ENCODE assay signal across 1 mouse cellular context in the genomic region with DNA sequence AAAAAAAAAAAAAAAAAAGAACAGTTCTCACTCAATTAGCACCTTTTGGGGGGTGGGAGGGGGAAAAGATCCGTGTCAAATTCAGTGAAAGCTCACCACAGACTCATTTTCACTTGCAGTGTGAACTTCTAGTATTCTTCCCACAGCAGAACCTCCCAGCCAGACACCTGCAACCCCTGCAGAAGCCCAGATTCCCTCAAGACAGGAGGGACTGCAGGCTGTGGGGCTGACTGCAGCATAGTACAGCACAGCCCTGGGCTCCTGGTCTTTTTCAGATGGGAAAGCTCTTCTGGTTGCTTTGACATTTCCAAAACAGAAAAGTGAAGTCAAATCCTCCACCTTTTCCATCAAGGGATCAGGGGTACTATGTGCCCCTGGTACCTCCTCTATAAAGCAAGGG.
TF ChIP-seq lines count a peak whose summit lies in the region.

No protein-coding gene starts in this region.

TF ChIP-seq in ES-E14, 5 proteins besides CTCF, POLR2A, EP300 and RAD21:
- TF ChIP-seq MAFK (IDR thresholded peaks at IDR 0.05; ENCODE audit: insufficient read depth, low read depth, low read length) (no peak), ZNF384 (IDR thresholded peaks at IDR 0.05; ENCODE audit: low read depth, low read length) (0 out of 2 replicates have a peak, but pooled peaks have one; percentile 21)
TF ChIP-seq in ES-E14: peak in this region for 1.
